ENCODE assay signal across 8 mouse cellular contexts in the genomic region with DNA sequence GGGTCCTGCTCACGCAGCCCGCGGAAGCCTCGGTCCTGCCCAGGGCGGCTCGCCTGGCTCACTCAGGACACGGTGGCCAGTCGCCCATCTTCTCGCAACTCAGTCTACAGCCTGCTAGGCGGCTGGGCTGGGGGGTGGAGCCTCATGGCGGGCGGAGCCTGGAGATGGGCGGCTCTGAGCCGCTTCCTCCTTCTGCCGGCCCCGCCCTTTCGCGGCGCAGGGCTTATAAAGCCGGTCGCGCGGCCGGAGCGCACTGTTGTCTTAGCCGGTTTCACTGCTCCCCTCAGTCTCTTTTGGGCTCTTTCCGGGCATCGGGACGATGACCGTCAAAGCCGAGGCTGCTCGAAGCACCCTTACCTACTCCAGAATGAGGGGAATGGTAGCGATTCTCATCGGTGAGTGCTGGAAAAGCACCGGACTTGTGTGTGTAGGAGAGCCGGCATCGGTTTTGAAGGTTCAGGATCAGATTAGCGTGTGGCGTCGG.
A peak's percentile ranks its signal among the peaks of the same experiment; 100 is the strongest.
DNase-seq lines count a peak whose midpoint lies in the region; ATAC-seq and TF ChIP-seq lines count a peak whose summit lies in the region.

No protein-coding gene starts in this region.

- peak overlapping the region; percentile 93 for H3K4me3 ChIP-seq in ES-Bruce4 (ENCODE audit: low read depth, low read length)
- H3K4me3 ChIP-seq in forebrain, embryonic 12.5 days (replicated peaks): peak overlapping the region; percentile 63
- H3K4me3 ChIP-seq in heart, postnatal 0 days (ENCODE audit: low read depth, low read length): peak overlapping the region; percentile 81
- peak overlapping the region; percentile 66 for H3K4me3 ChIP-seq in liver, embryonic 15.5 days (replicated peaks)
- H3K4me3 ChIP-seq in neural tube, embryonic 11.5 days (ENCODE audit: low read depth, low read length): peak overlapping the region; percentile 65
- peak overlapping the region; percentile 82 for H3K4me3 ChIP-seq in stomach, embryonic 16.5 days (replicated peaks; ENCODE audit: low read length)

- H3K27me3 ChIP-seq in ES-Bruce4 (ENCODE audit: control insufficient read depth, insufficient read depth, low read length, poor library complexity, severe bottlenecking): no peaks in the 10 kb centered on the region
- peaks cover 27% of the 10 kb centered on the region for H3K27me3 ChIP-seq in forebrain, embryonic 12.5 days
- H3K27me3 ChIP-seq in heart, postnatal 0 days (ENCODE audit: control insufficient read depth, insufficient read depth, low read length): peaks cover 4% of the 10 kb centered on the region; the same call in 1 of the 2 replicates
- peaks cover 47% of the 10 kb centered on the region for H3K27me3 ChIP-seq in liver, embryonic 15.5 days
- 0 out of 2 replicates have a peak, but pooled peaks cover 11% of the 10 kb centered on the region for H3K27me3 ChIP-seq in neural tube, embryonic 11.5 days (ENCODE audit: control insufficient read depth, insufficient read depth, low read length)
- no peaks in the 10 kb centered on the region for H3K27me3 ChIP-seq in stomach, embryonic 16.5 days (ENCODE audit: control insufficient read depth, insufficient read depth, low read length)

- H3K4me1 ChIP-seq in ES-Bruce4 (ENCODE audit: control insufficient read depth, insufficient read depth, low read length): no peaks in the 10 kb centered on the region
- H3K4me1 ChIP-seq in forebrain, embryonic 12.5 days: peaks cover 16% of the 10 kb centered on the region
- H3K4me1 ChIP-seq in heart, postnatal 0 days (ENCODE audit: control insufficient read depth, insufficient read depth): no peaks in the 10 kb centered on the region
- peaks cover 31% of the 10 kb centered on the region for H3K4me1 ChIP-seq in liver, embryonic 15.5 days (replicated peaks)
- H3K4me1 ChIP-seq in neural tube, embryonic 11.5 days (ENCODE audit: control insufficient read depth, insufficient read depth, low read length): peaks cover 6% of the 10 kb centered on the region
- peaks cover 20% of the 10 kb centered on the region for H3K4me1 ChIP-seq in stomach, embryonic 16.5 days (ENCODE audit: control insufficient read depth, insufficient read depth, low read length)

- peak overlapping the region; percentile 94 for H3K9ac ChIP-seq in ES-Bruce4 (ENCODE audit: low read depth, poor library complexity, severe bottlenecking)
- H3K9ac ChIP-seq in forebrain, embryonic 12.5 days: peak overlapping the region; percentile 57
- peak overlapping the region; percentile 90 for H3K9ac ChIP-seq in heart, postnatal 0 days (replicated peaks; ENCODE audit: low read depth, low read length)
- H3K9ac ChIP-seq in liver, embryonic 15.5 days: peak overlapping the region; percentile 64
- peak overlapping the region; percentile 67 for H3K9ac ChIP-seq in neural tube, embryonic 11.5 days (ENCODE audit: low read length)
- H3K9ac ChIP-seq in stomach, embryonic 16.5 days (ENCODE audit: low read length): peak overlapping the region; percentile 91

- peak; percentile 97 for TF ChIP-seq POLR2A in ES-Bruce4 (IDR thresholded peaks at IDR 0.05; ENCODE audit: insufficient read depth, low read length)

- TF ChIP-seq CTCF in ES-Bruce4 (IDR thresholded peaks at IDR 0.05; ENCODE audit: low read depth, low read length): no peak
- TF ChIP-seq CTCF in heart, postnatal 0 days (IDR thresholded peaks at IDR 0.05; ENCODE audit: low read depth): no peak

- peak; percentile 96 for ATAC-seq in forebrain, embryonic 12.5 days (ENCODE audit: low FRiP score)
- ATAC-seq in heart, postnatal 0 days (ENCODE audit: insufficient read depth, low read depth): peak; percentile 91
- peak; percentile 89 for ATAC-seq in liver, embryonic 15.5 days (ENCODE audit: insufficient read depth)
- peak; percentile 95 for ATAC-seq in neural tube, embryonic 11.5 days (ENCODE audit: insufficient read depth, low FRiP score, low TSS enrichment)
- ATAC-seq in stomach, embryonic 16.5 days (ENCODE audit: insufficient read depth, low FRiP score): peak; percentile 97

- H3K27ac ChIP-seq in ES-Bruce4 (ENCODE audit: insufficient read depth, low read length): peak overlapping the region; percentile 51
- H3K27ac ChIP-seq in forebrain, embryonic 12.5 days: peak overlapping the region; percentile 71
- H3K27ac ChIP-seq in heart, postnatal 0 days (ENCODE audit: low read depth): peak overlapping the region; percentile 99
- H3K27ac ChIP-seq in liver, embryonic 15.5 days (replicated peaks): peak overlapping the region; percentile 82
- H3K27ac ChIP-seq in neural tube, embryonic 11.5 days (ENCODE audit: low read depth, low read length): peak overlapping the region; percentile 60
- H3K27ac ChIP-seq in stomach, embryonic 16.5 days (ENCODE audit: low read length): peak overlapping the region; percentile 96

- peaks cover 42% of the 10 kb centered on the region for H3K36me3 ChIP-seq in ES-Bruce4 (ENCODE audit: control insufficient read depth, insufficient read depth, low read length, poor library complexity, severe bottlenecking)
- H3K36me3 ChIP-seq in forebrain, embryonic 12.5 days (replicated peaks): peaks cover 7% of the 10 kb centered on the region; the same call in 1 of the 2 replicates
- peaks cover 36% of the 10 kb centered on the region for H3K36me3 ChIP-seq in heart, postnatal 0 days (replicated peaks; ENCODE audit: control insufficient read depth, insufficient read depth, low read length)
- H3K36me3 ChIP-seq in liver, embryonic 15.5 days (replicated peaks): peaks cover 23% of the 10 kb centered on the region
- no peaks in the 10 kb centered on the region for H3K36me3 ChIP-seq in neural tube, embryonic 11.5 days (ENCODE audit: control insufficient read depth, insufficient read depth, low read length)
- 0 out of 2 replicates have a peak, but pooled peaks cover 4% of the 10 kb centered on the region for H3K36me3 ChIP-seq in stomach, embryonic 16.5 days (ENCODE audit: control insufficient read depth, insufficient read depth, low read length)

- 0 out of 2 replicates have a peak, but pooled peaks have one; percentile 27 for TF ChIP-seq EP300 in ES-Bruce4 (IDR thresholded peaks at IDR 0.05; ENCODE audit: insufficient read depth, low read depth, low read length)
- peak; percentile 54; the same call in 1 of the 2 replicates for TF ChIP-seq EP300 in heart, postnatal 0 days (IDR thresholded peaks at IDR 0.05; ENCODE audit: low read depth)

- H3K9me3 ChIP-seq in ES-Bruce4 (replicated peaks; ENCODE audit: control insufficient read depth, insufficient read depth, low read length, poor library complexity, severe bottlenecking): no peaks in the 10 kb centered on the region
- no peaks in the 10 kb centered on the region for H3K9me3 ChIP-seq in forebrain, embryonic 12.5 days
- no peaks in the 10 kb centered on the region for H3K9me3 ChIP-seq in heart, postnatal 0 days (replicated peaks; ENCODE audit: control insufficient read depth, low read length)
- no peaks in the 10 kb centered on the region for H3K9me3 ChIP-seq in liver, embryonic 15.5 days (replicated peaks)
- no peaks in the 10 kb centered on the region for H3K9me3 ChIP-seq in neural tube, embryonic 11.5 days (ENCODE audit: control insufficient read depth, low read length)
- H3K9me3 ChIP-seq in stomach, embryonic 16.5 days (replicated peaks; ENCODE audit: control insufficient read depth, low read length): no peaks in the 10 kb centered on the region

- WGBS in forebrain, embryonic 12.5 days: under 1% methylated on average over 38 of the region's 40 CpGs
- 1% methylated on average over 40 of the region's 40 CpGs for WGBS in heart, postnatal 0 days
- under 1% methylated on average over 38 of the region's 40 CpGs for WGBS in liver, embryonic 15.5 days (ENCODE audit: insufficient replicate concordance)
- 0% methylated on average over 32 of the region's 40 CpGs for WGBS in neural tube, embryonic 11.5 days
- 3% methylated on average over 37 of the region's 40 CpGs for WGBS in stomach, embryonic 16.5 days

- peak overlapping the region; percentile 79 for H3K4me2 ChIP-seq in forebrain, embryonic 12.5 days
- H3K4me2 ChIP-seq in heart, postnatal 0 days (ENCODE audit: low read depth, low read length): peak overlapping the region; percentile 93
- H3K4me2 ChIP-seq in liver, embryonic 15.5 days: peak overlapping the region; percentile 92
- peak overlapping the region; percentile 90 for H3K4me2 ChIP-seq in neural tube, embryonic 11.5 days (ENCODE audit: low read depth)
- H3K4me2 ChIP-seq in stomach, embryonic 16.5 days (ENCODE audit: low read depth, low read length): peak overlapping the region; percentile 88

- peak; percentile 86 for DNase-seq in c-Kit-positive CD71-positive TER-119-positive erythroid progenitor cells, embryonic 14.5 days (ENCODE audit: low spot score)
- peak; percentile 90 for DNase-seq in heart, postnatal 0 days (ENCODE audit: low spot score)
- peak; percentile 98 to 99 for DNase-seq in kidney, postnatal 4 days
- DNase-seq in neural tube, embryonic 11.5 days (ENCODE audit: low spot score): peak; percentile 96

Comparison
In these comparisons a context has a peak if more than half of its experiments do, and no peak if none do; other contexts are left out.
1. Peak in every context shown above with its lines: DNase-seq, ATAC-seq, H3K4me3 ChIP-seq and H3K27ac ChIP-seq.